Mouse (Mus musculus): ENCODE data around the gene Abcf1. TPM values are rescaled to one million over a fixed set of nuclear protein-coding genes. Genes with fewer than 3 reads are reported as not detected.

The Abcf1 gene
- polyA plus RNA-seq (2015; fragmentation: Nextera tagmentation; extraction: Ambion mirVana), result 50.8 and 70.0 TPM in 2 replicates

GRCm38 (mm10) chr17:35969418-35970389 is at the start of gene Abcf1:
TSS of gene Abcf1 (minus strand) at chr17:35969761.

GRCm38 (mm10) chr17:35979401-35980362 is 10.1 kb upstream of the Abcf1 start, which contains the start of the genes Gnl1 and Prr3:
TSS of gene Gnl1 (plus strand) at chr17:35979851.
TSS of gene Prr3 (minus strand) at chr17:35980236.

GRCm38 (mm10) chr17:35916297-35917142 is 53.0 kb downstream of the Abcf1 start, which contains the start of the genes Mrps18b and Ppp1r10:
TSS of gene Mrps18b (minus strand) at chr17:35916389.
TSS of gene Ppp1r10 (plus strand) at chr17:35916434.

GRCm38 (mm10) chr17:35909919-35910369 is 59.6 kb downstream of the Abcf1 start, which contains the start of gene Atat1:
TSS of gene Atat1 (minus strand) at chr17:35910075.

Small RNA genes within 50 kb of the gene (microRNA-seq; reads per million reads assigned to microRNA genes)
- gene Mir1894 (ENCODE audit: borderline replicate concordance, insufficient number of aligned reads) (not detected), gene Mir877 (ENCODE audit: borderline replicate concordance, insufficient number of aligned reads) (71.1 reads per million, percentile 38 among the genes with 10 or more reads in this experiment)

Other genes starting within 250 kb of the Abcf1 start
- 22.9 and 31.0 TPM in 2 replicates for gene Ier3, start 148.1 kb downstream of the Abcf1 start, polyA plus RNA-seq (2015; fragmentation: Nextera tagmentation; extraction: Ambion mirVana)
- gene Flot1, start 146.5 kb downstream of the Abcf1 start, polyA plus RNA-seq (2015; fragmentation: Nextera tagmentation; extraction: Ambion mirVana), result 82.1 and 88.2 TPM in 2 replicates
- 314 and 519 TPM in 2 replicates for gene Tubb5, start 131.5 kb downstream of the Abcf1 start, polyA plus RNA-seq (2015; fragmentation: Nextera tagmentation; extraction: Ambion mirVana)
- gene Mdc1, start 128.2 kb downstream of the Abcf1 start, polyA plus RNA-seq (2015; fragmentation: Nextera tagmentation; extraction: Ambion mirVana), result 3.0 and 4.6 TPM in 2 replicates
- 19.3 and 27.9 TPM in 2 replicates for gene Nrm, start 108.4 kb downstream of the Abcf1 start, polyA plus RNA-seq (2015; fragmentation: Nextera tagmentation; extraction: Ambion mirVana)
- gene Ppp1r18, start 104.2 kb downstream of the Abcf1 start, polyA plus RNA-seq (2015; fragmentation: Nextera tagmentation; extraction: Ambion mirVana), result 22.2 and 26.9 TPM in 2 replicates
- 16.3 and 22.6 TPM in 2 replicates for gene Dhx16, start 89.9 kb downstream of the Abcf1 start, polyA plus RNA-seq (2015; fragmentation: Nextera tagmentation; extraction: Ambion mirVana)
- 13.8 and 19.1 TPM in 2 replicates for gene 2310061I04Rik, start 72.3 kb downstream of the Abcf1 start, polyA plus RNA-seq (2015; fragmentation: Nextera tagmentation; extraction: Ambion mirVana)
- gene Atat1, start 59.7 kb downstream of the Abcf1 start, polyA plus RNA-seq (2015; fragmentation: Nextera tagmentation; extraction: Ambion mirVana), result 33.6 and 43.3 TPM in 2 replicates
- gene Mrps18b, start 53.4 kb downstream of the Abcf1 start, polyA plus RNA-seq (2015; fragmentation: Nextera tagmentation; extraction: Ambion mirVana), result 48.8 and 78.3 TPM in 2 replicates
- gene Ppp1r10, start 53.3 kb downstream of the Abcf1 start, polyA plus RNA-seq (2015; fragmentation: Nextera tagmentation; extraction: Ambion mirVana), result 14.8 and 22.8 TPM in 2 replicates
- 32.3 and 38.9 TPM in 2 replicates for gene Gnl1, start 10.1 kb upstream of the Abcf1 start, polyA plus RNA-seq (2015; fragmentation: Nextera tagmentation; extraction: Ambion mirVana)
- gene Prr3, start 10.5 kb upstream of the Abcf1 start, polyA plus RNA-seq (2015; fragmentation: Nextera tagmentation; extraction: Ambion mirVana), result 19.0 and 23.8 TPM in 2 replicates
- gene H2-T24, start 50.8 kb upstream of the Abcf1 start, polyA plus RNA-seq (2015; fragmentation: Nextera tagmentation; extraction: Ambion mirVana), result 2.0 and 2.2 TPM in 2 replicates
- gene H2-T23, start 63.1 kb upstream of the Abcf1 start, polyA plus RNA-seq (2015; fragmentation: Nextera tagmentation; extraction: Ambion mirVana), result 47.7 and 51.8 TPM in 2 replicates
- gene H2-T22, start 73.0 kb upstream of the Abcf1 start, polyA plus RNA-seq (2015; fragmentation: Nextera tagmentation; extraction: Ambion mirVana), result 27.9 and 31.3 TPM in 2 replicates
- not detected in 2 replicates for gene Gm6034, start 73.2 kb upstream of the Abcf1 start, polyA plus RNA-seq (2015; fragmentation: Nextera tagmentation; extraction: Ambion mirVana)
- 0.47 TPM in 1 of 2 replicates, not detected in the other for gene Gm11127, start 88.6 kb upstream of the Abcf1 start, polyA plus RNA-seq (2015; fragmentation: Nextera tagmentation; extraction: Ambion mirVana)
- gene Gm19684, start 151.9 kb upstream of the Abcf1 start, polyA plus RNA-seq (2015; fragmentation: Nextera tagmentation; extraction: Ambion mirVana), result not detected in 2 replicates
- gene Gm7030, start 159.7 kb upstream of the Abcf1 start, polyA plus RNA-seq (2015; fragmentation: Nextera tagmentation; extraction: Ambion mirVana), result not detected in 2 replicates
- gene Gm8909, start 198.8 kb upstream of the Abcf1 start, polyA plus RNA-seq (2015; fragmentation: Nextera tagmentation; extraction: Ambion mirVana), result 0.16 TPM in 1 of 2 replicates, not detected in the other
- gene H2-T3, start 220.5 kb upstream of the Abcf1 start, polyA plus RNA-seq (2015; fragmentation: Nextera tagmentation; extraction: Ambion mirVana), result 0.08 TPM in 1 of 2 replicates, not detected in the other